Mouse (Mus musculus) cerebellum, postnatal 25 days (tissue): ENCODE measurements at regions not wholly inside any gene's neighbourhood (a gene's known extent, or its start where the extent isn't known, plus 50 kb on each side); places are given as distances from the start of the nearest gene placed in this dataset.

Experiments
- DNase-seq, 2 experiments: peaks; one replicate each; pipeline ENCODE4 v3.0.0; 2021; ENCODE audit warnings: mixed read lengths in 2 of 2

GRCm38 (mm10) chr6:75357286-75357685 lies 1140.3 kb downstream of the Gm9008 start:
- DNase-seq, result peak in 1 of 2 experiments; percentile 51

GRCm38 (mm10) chr6:75341055-75341454 lies 1156.5 kb downstream of the Gm9008 start:
- DNase-seq, result no peak
